Mouse (Mus musculus) myocyte (in vitro differentiated cells): ENCODE data around the gene St6galnac3.

Experiments
- CEBPB ChIP-seq: IDR thresholded peaks from 2 replicates; pipeline ENCODE4 v1.6.1; 2011; ENCODE audit warnings: mild to moderate bottlenecking, moderate library complexity; ENCODE audit not compliant: poor library complexity, insufficient read depth, severe bottlenecking
- MAX ChIP-seq: IDR thresholded peaks from one replicate; pipeline ENCODE4 v1.6.1; 2011; ENCODE audit warnings: low read depth, mild to moderate bottlenecking, control low read depth
- MYOD1 ChIP-seq, 3 experiments: IDR thresholded peaks; one replicate each; pipeline ENCODE4 v1.6.1; 2011; ENCODE audit warnings: control low read depth in 2 of 3, low read depth in 2 of 3, mild to moderate bottlenecking in 2 of 3, moderate library complexity in 1 of 3; ENCODE audit not compliant: insufficient read length in 2 of 3, control insufficient read depth in 1 of 3
- MYOG ChIP-seq, 3 experiments: IDR thresholded peaks; one replicate each; pipeline ENCODE4 v1.6.1; 2011; ENCODE audit warnings: control low read depth in 2 of 3, low read depth in 2 of 3, mild to moderate bottlenecking in 2 of 3; ENCODE audit not compliant: insufficient read length in 2 of 3, control insufficient read depth in 1 of 3, insufficient read depth in 1 of 3
- POLR2A ChIP-seq: IDR thresholded peaks from one replicate; pipeline ENCODE4 v1.6.1; 2011; ENCODE audit warnings: low read depth, mild to moderate bottlenecking, control low read depth, moderate library complexity; ENCODE audit not compliant: insufficient read length
- POLR2AphosphoS2 ChIP-seq: IDR thresholded peaks from one replicate; pipeline ENCODE4 v1.6.1; 2011; ENCODE audit warnings: low read depth, control low read depth; ENCODE audit not compliant: insufficient read length
- REST ChIP-seq: IDR thresholded peaks from one replicate; pipeline ENCODE4 v1.6.1; 2011; ENCODE audit warnings: mild to moderate bottlenecking, control low read depth, moderate library complexity; ENCODE audit not compliant: insufficient read depth, insufficient read length
- TCF12 ChIP-seq: IDR thresholded peaks from one replicate; pipeline ENCODE4 v1.6.1; 2011; ENCODE audit warnings: mild to moderate bottlenecking, control low read depth; ENCODE audit not compliant: poor library complexity, insufficient read depth, severe bottlenecking
- USF1 ChIP-seq: IDR thresholded peaks from one replicate; pipeline ENCODE4 v1.6.1; 2011; ENCODE audit warnings: low read depth, mild to moderate bottlenecking, control low read depth, moderate library complexity

- TF ChIP-seq CEBPB (no peak), TCF12 (no peak), POLR2A (no peak), MYOD1 (IDR thresholded peaks at IDR 0.05; ENCODE audit: control insufficient read depth in 1 of 3, insufficient read length in 2 of 3, low read depth in 2 of 3) (no peak), MYOG (IDR thresholded peaks at IDR 0.05; ENCODE audit: control insufficient read depth in 1 of 3, insufficient read depth in 1 of 3, insufficient read length in 2 of 3, low read depth in 2 of 3) (no peak), MAX (no peak), USF1 (no peak), POLR2AphosphoS2 (no peak), REST (no peak)
Measured at GRCm38 (mm10) chr3:153481012-153481411, 244.0 kb downstream of the St6galnac3 start.
